Mouse (Mus musculus) limb, embryonic 11.5 days (tissue): ENCODE results near the gene Hs3st1. TPM values are rescaled to one million over a fixed set of nuclear protein-coding genes. Genes with fewer than 3 reads are reported as not detected.

ENCODE experiments used
- ATAC-seq: fragments of 200-750 bp; cut with Nextera tagmentation; 2 replicates; pipeline ENCODE4 v1.8.0; 2017; ENCODE audit warnings: low read depth; ENCODE audit not compliant: insufficient number of reproducible peaks, low FRiP score, low TSS enrichment
- DNase-seq: peaks from one replicate; pipeline ENCODE4 v3.0.0-alpha.2; 2015; ENCODE audit warnings: low spot score
- H3K27ac ChIP-seq: fragments of 300-500 bp; sonication (generic); replicated peaks from 2 replicates; pipeline ENCODE4 v1.5.1; 2014; ENCODE audit warnings: low read depth, mild to moderate bottlenecking, low read length
- H3K27me3 ChIP-seq: fragments of 300-500 bp; sonication (generic); 2 replicates; pipeline ENCODE4 v1.6.1; 2014; ENCODE audit warnings: mild to moderate bottlenecking, low read length, mixed read lengths; ENCODE audit not compliant: control insufficient read depth, insufficient read depth
- H3K36me3 ChIP-seq: fragments of 300-500 bp; sonication (generic); 2 replicates; pipeline ENCODE4 v1.6.1; 2014; ENCODE audit warnings: mild to moderate bottlenecking, low read length, moderate library complexity, mixed read lengths; ENCODE audit not compliant: control insufficient read depth, insufficient read depth
- H3K4me1 ChIP-seq: fragments of 300-500 bp; sonication (generic); 2 replicates; pipeline ENCODE4 v1.6.1; 2014; ENCODE audit warnings: low read length, mixed read lengths; ENCODE audit not compliant: control insufficient read depth, insufficient read depth
- H3K4me2 ChIP-seq: fragments of 300-500 bp; sonication (generic); 2 replicates; pipeline ENCODE4 v1.6.1; 2014; ENCODE audit warnings: low read depth, mild to moderate bottlenecking, moderate library complexity; ENCODE audit not compliant: severe bottlenecking
- H3K4me3 ChIP-seq: fragments of 300-500 bp; sonication (generic); 2 replicates; pipeline ENCODE4 v1.5.1; 2014; ENCODE audit warnings: low read depth, low read length
- H3K9ac ChIP-seq: fragments of 300-500 bp; sonication (generic); 2 replicates; pipeline ENCODE4 v1.6.1; 2014; ENCODE audit warnings: mild to moderate bottlenecking, low read length
- H3K9me3 ChIP-seq: fragments of 300-500 bp; sonication (generic); 2 replicates; pipeline ENCODE4 v1.6.1; 2016; ENCODE audit warnings: low read length; ENCODE audit not compliant: control insufficient read depth
- WGBS: fragments of 180-500 bp; shearing (Covaris S2); extraction: QIAGEN DNeasy Blood & Tissue Kit; methylation state at CpG from one replicate; pipeline ENCODE4 v1.1.7; 2014; 5-methylcytosine and 5-hydroxymethylcytosine counted together
- polyA plus RNA-seq: library from polyadenylated mRNA; unstranded; fragments of >200 nt; fragmentation: Nextera tagmentation; extraction: Ambion mirVana; gene quantifications from 2 replicates; pipeline ENCODE4 v1.2.1, GENCODE M21; 2014

The Hs3st1 gene
- polyA plus RNA-seq, 1 experiment from 2014 or later = 4.9 TPM

DNA sequence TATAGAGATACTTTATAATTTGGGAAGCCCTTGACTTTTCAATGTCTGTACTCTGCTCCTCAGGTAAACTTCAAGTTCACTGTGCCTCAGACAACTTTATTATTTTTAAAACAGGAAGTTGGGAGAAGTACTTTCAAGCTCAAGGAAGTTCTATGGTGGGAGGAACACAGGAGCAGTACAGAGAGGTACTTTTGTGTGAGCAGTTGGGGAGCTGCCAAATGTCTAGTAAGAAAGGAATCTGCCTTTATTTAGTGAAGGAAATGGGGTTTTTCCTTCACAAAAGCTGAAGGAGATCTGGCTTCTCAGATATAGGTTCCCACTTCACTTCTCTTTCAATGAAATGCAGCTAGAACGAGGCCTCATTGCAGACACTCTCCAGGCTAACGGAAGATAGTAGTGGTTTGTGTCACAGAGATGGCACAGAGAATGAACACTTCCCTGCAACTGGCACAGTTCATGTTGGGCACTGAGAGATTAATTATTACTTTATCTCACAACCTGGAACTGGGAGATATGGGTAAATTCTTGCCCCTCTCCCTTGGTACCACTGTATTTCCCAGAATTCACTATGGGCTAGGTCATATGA lies 3.7 kb upstream of the Hs3st1 start:
- 94% methylated on average over 2 of the region's 2 CpGs for WGBS
- H3K36me3 ChIP-seq = no peaks in the 10 kb centered on the region
- H3K27me3 ChIP-seq = no peaks in the 10 kb centered on the region
- no peaks in the 10 kb centered on the region for H3K9me3 ChIP-seq
- no peak overlapping the region for H3K4me3 ChIP-seq
- no peak overlapping the region for H3K4me2 ChIP-seq
- no peaks in the 10 kb centered on the region for H3K4me1 ChIP-seq
- H3K27ac ChIP-seq = no peak overlapping the region
- DNase-seq (no peak), ATAC-seq (no peak)
- H3K9ac ChIP-seq = no peak overlapping the region

DNA sequence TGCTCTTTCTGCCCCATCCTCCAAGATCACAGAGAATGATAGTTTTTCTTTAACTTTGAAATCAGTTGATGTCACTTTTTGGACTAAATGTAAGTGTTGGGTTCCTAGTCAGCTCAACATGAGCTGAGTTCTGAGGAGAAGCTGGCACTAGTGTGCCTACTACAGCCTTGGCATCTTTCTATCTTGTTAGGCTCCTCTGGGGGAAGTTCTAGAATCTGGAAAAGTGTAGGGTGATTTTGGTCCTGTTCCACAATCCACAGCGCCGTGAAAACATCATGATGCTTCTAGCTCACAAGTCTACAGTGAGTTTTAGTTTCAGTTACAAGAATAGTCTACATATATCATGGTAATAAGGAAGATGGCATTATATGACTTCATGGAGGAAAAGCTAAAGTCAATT lies 18.4 kb downstream of the Hs3st1 start:
- Histone ChIP-seq H3K4me2 (no peak overlapping the region), H3K9me3 (no peaks in the 10 kb centered on the region), H3K27ac (no peak overlapping the region), H3K4me3 (no peak overlapping the region), H3K9ac (no peak overlapping the region), H3K27me3 (no peaks in the 10 kb centered on the region), H3K36me3 (no peaks in the 10 kb centered on the region), H3K4me1 (no peaks in the 10 kb centered on the region)
- DNase-seq (no peak), ATAC-seq (no peak)
- 88% methylated on average over 2 of the region's 2 CpGs for WGBS

DNA sequence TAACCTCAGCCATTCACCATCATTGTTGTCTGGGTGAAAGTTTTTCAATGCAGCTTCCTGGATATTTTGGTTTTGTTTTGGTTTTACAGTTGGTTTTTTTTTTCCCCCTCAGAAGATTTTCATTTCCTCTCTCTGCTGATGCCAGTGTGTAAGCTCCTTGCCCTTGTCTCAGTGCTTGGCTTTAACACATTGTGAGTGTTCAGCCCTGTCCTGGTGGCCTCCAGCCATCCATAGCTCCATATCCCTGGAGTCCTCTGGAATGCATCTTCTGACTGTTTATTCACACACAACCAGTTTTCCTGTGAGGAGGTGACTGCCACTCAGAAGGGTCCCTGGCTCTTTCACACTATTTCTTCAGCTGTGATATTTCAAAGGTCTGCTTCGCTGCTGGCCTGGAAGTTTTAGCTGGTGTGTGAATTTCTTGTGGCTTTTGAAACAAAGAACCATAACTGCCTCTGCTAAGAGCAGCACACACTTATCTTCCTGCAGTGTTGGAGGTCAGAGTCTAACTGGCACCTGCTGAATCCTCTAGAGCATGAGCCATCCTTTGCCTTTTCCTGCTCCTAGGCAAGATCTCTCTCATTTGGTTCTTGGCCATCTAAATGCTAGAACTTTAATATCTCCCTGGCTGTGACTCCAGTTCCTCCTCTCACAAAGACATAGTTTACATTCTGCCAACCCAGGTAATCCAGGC lies 21.4 kb downstream of the Hs3st1 start:
- Histone ChIP-seq H3K4me3 (no peak overlapping the region), H3K4me1 (no peaks in the 10 kb centered on the region), H3K27ac (no peak overlapping the region), H3K36me3 (no peaks in the 10 kb centered on the region), H3K9ac (no peak overlapping the region), H3K9me3 (no peaks in the 10 kb centered on the region), H3K4me2 (no peak overlapping the region), H3K27me3 (no peaks in the 10 kb centered on the region)
- 85% methylated on average over 1 of the region's 1 CpGs for WGBS
- DNase-seq (no peak), ATAC-seq (no peak)

DNA sequence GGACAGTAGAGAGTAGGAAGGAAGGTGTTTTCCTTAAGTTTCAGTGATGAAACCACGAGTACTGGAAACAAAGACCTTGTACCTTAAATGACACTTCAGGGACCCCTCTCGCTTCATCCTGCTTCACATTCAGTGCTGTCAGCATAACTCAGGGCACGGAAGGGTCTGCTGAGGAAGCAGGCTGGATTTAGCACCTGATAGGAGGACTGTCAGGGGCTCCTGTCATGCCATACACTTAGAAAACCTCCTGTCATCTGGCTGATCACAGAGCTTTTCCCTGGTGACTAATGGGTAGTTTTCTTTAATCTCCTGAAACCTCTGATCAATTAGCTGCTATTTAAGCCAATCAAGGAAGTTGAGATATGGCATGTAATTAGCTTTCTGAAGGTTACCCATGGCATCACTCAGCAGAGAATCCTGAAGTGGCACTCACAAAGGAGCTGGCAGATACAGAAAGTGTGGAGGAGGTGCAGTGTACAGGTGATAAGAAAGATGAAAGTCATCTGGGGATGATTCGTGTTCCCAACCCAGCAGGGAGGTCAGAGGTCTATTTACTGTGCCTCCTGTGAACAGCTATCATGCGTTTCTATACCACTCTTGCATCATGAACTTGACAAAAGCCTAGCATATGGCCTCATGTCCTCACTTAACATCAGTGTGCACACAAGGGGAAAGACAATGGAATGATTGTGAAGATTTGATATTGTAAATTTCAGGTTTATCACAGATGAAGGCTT lies 22.1 kb downstream of the Hs3st1 start:
- no peaks in the 10 kb centered on the region for H3K4me1 ChIP-seq
- ATAC-seq (no peak), DNase-seq (no peak)
- no peak overlapping the region for H3K27ac ChIP-seq
- no peak overlapping the region for H3K4me3 ChIP-seq
- 42% methylated on average over 5 of the region's 5 CpGs for WGBS
- H3K4me2 ChIP-seq = no peak overlapping the region
- H3K36me3 ChIP-seq = no peaks in the 10 kb centered on the region
- no peaks in the 10 kb centered on the region for H3K27me3 ChIP-seq
- no peaks in the 10 kb centered on the region for H3K9me3 ChIP-seq
- H3K9ac ChIP-seq = no peak overlapping the region

DNA sequence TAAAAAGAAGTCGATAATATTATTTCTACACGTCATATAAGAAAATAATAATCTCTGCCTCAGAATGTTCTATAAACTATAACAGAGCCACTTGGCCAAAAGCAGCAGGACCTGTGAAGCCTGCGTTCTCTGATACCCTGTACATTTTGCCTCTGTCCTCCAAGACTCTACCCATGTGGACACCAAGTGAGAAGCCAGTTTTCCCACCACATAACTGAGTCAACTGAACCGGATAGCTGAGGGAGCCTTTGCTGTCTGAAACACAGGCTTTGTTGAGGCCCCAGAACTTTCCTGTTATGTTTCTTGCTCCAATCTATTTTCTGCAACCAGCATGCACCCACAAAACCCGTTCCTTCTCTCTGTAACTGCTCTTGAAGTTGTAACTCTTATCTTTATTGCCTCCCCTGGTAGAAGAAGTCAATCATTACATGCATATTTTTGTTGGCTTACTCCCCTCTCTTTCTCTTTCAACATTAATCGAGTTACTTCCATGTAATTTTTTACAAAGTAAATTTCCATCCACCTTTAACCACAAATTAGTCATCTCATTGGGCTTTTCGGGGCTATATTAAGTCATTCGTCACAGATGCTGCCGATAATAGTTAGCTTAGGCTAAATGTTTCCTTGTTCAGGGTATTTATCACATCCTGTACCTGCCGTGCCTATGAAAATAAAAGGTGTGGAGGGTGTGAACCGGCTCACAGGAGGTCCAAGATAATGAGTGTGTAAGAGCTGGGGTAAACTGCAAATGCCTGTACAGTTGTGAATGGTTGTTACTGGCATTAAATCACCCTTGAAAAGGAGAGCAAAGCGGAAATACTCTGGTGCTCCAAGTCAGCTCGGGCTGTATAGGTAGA lies 39.4 kb downstream of the Hs3st1 start:
- Histone ChIP-seq H3K4me3 (no peak overlapping the region), H3K4me2 (no peak overlapping the region), H3K9me3 (no peaks in the 10 kb centered on the region), H3K4me1 (0 out of 2 replicates have a peak, but pooled peaks cover 3% of the 10 kb centered on the region), H3K36me3 (no peaks in the 10 kb centered on the region), H3K9ac (no peak overlapping the region), H3K27me3 (no peaks in the 10 kb centered on the region), H3K27ac (no peak overlapping the region)
- 51% methylated on average over 13 of the region's 13 CpGs for WGBS
- peak; percentile 22 for DNase-seq
- no peak for ATAC-seq

DNA sequence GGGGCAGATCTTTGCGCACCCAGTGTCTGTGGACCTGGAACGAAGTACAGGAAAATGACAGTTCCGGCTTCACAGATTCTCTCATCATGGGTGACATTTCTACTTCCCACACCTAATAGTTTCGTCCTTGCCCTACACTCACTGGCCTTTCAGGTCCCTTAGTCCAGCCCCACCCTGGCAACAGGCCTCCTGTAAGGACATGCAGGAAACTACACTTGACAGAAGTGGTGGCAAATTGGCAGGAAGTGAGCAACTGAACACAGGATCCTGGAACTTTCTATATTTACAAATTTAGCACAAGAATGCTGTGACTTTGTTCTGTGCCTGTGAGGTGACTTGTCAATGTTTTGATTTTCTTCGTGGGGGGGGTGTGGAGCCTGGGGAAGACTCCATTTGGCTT lies 40.1 kb downstream of the Hs3st1 start:
- Histone ChIP-seq H3K27me3 (no peaks in the 10 kb centered on the region), H3K9me3 (no peaks in the 10 kb centered on the region), H3K9ac (no peak overlapping the region), H3K27ac (no peak overlapping the region), H3K4me2 (no peak overlapping the region), H3K4me3 (no peak overlapping the region), H3K36me3 (no peaks in the 10 kb centered on the region), H3K4me1 (0 out of 2 replicates have a peak, but pooled peaks cover 3% of the 10 kb centered on the region)
- ATAC-seq = no peak
- WGBS = 79% methylated on average over 5 of the region's 5 CpGs
- no peak for DNase-seq

DNA sequence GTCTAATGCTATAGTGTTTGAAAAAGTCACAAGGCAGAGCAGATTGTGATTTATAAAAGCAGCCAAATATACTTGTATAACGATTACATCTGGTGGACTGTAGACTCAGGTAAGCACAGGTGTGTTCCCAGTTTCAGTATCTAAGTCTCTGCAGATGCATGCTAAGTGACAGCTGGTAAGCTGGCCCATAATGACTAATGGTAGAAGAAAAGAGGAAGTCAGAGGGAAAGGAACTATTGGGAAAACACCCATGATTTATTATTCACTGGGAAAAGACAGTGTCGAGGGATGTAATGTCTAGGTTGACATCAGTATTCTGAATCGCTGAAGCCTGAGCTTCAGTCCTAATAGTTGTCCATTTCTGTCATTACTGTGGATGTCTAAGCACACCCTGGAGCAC lies 49.7 kb downstream of the Hs3st1 start:
- DNase-seq (no peak), ATAC-seq (no peak)
- Histone ChIP-seq H3K4me3 (no peak overlapping the region), H3K27me3 (no peaks in the 10 kb centered on the region), H3K4me1 (no peaks in the 10 kb centered on the region), H3K27ac (no peak overlapping the region), H3K9me3 (no peaks in the 10 kb centered on the region), H3K9ac (no peak overlapping the region), H3K36me3 (no peaks in the 10 kb centered on the region), H3K4me2 (no peak overlapping the region)
- 74% methylated on average over 3 of the region's 3 CpGs for WGBS

DNA sequence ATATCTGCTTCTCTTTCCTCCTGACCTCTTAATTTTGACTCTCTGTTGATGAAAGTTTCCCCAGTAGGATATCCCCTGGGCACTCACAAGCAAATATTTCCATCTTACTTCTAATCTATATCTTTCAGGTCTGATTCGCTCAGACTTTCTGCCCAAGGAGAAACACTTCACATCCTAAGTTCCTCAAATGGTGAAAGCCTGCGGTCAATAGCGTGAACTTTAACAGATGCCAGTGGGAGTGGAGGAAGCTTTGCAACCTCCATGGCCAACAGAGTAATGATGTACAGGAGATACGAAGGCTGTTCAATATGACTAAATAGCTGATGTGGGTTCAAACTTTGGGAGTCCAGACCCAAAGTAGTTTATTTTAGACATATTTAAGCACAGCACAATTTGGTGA lies 94.4 kb downstream of the Hs3st1 start:
- H3K9me3 ChIP-seq = no peaks in the 10 kb centered on the region
- ATAC-seq = no peak
- no peak overlapping the region for H3K27ac ChIP-seq
- 91% methylated on average over 4 of the region's 4 CpGs for WGBS
- no peaks in the 10 kb centered on the region for H3K36me3 ChIP-seq
- no peaks in the 10 kb centered on the region for H3K27me3 ChIP-seq
- no peak overlapping the region for H3K4me3 ChIP-seq
- no peaks in the 10 kb centered on the region for H3K4me1 ChIP-seq
- H3K9ac ChIP-seq = no peak overlapping the region
- DNase-seq = no peak
- H3K4me2 ChIP-seq = no peak overlapping the region
